In genomic region chr5:6328555-6328954, GRCm38 (mm10) we compare ENCODE assay signal across 19 mouse cellular contexts.
A peak's percentile ranks its signal among the peaks of the same experiment; 100 is the strongest.
DNase-seq lines count a peak whose midpoint lies in the region; ATAC-seq and TF ChIP-seq lines count a peak whose summit lies in the region.
"Had no signal": no experiment of that assay in that cellular context is flagged by ENCODE, and none has a peak within 500 bp of the region (broad histone marks: within the 10 kb centered on the region; RNA-seq: fewer than 3 reads in every experiment).

No protein-coding gene starts in this region.

- H3K4me3 ChIP-seq in ES-E14 (ENCODE audit: insufficient read depth in 1 of 2, low read depth in 1 of 2, low read length in 2 of 2, poor library complexity in 1 of 2, severe bottlenecking in 1 of 2): no peak overlapping the region
- H3K4me3 ChIP-seq in midbrain, postnatal 0 days (ENCODE audit: low read depth, low read length): no peak overlapping the region
- H3K4me3 ChIP-seq: embryonic facial prominence, embryonic 10.5 days; embryonic facial prominence, embryonic 12.5 days; forebrain, embryonic 13.5 days; forebrain, embryonic 15.5 days had no signal

- no peaks in the 10 kb centered on the region for H3K36me3 ChIP-seq in ES-E14 (ENCODE audit: control insufficient read depth, insufficient read depth, low read length, poor library complexity, severe bottlenecking)
- no peaks in the 10 kb centered on the region for H3K36me3 ChIP-seq in midbrain, postnatal 0 days (ENCODE audit: insufficient read depth, low read length)
- H3K36me3 ChIP-seq: embryonic facial prominence, embryonic 10.5 days; embryonic facial prominence, embryonic 12.5 days; forebrain, embryonic 15.5 days had no signal

- ATAC-seq in midbrain, postnatal 0 days (ENCODE audit: low FRiP score): no peak
- ATAC-seq: forebrain, embryonic 13.5 days; forebrain, embryonic 15.5 days; forebrain, postnatal 0 days had no signal

- peaks cover 0 to 5% of the 10 kb centered on the region in 2 experiments; a peak in 1 of 4 replicates for H3K4me1 ChIP-seq in ES-E14 (ENCODE audit: control insufficient read depth in 2 of 2, insufficient read depth in 2 of 2, low read length in 2 of 2, poor library complexity in 1 of 2)
- no peaks in the 10 kb centered on the region for H3K4me1 ChIP-seq in midbrain, postnatal 0 days (ENCODE audit: insufficient read depth, low read length)
- H3K4me1 ChIP-seq: embryonic facial prominence, embryonic 10.5 days; embryonic facial prominence, embryonic 12.5 days; forebrain, embryonic 13.5 days; forebrain, embryonic 15.5 days had no signal

- in situ Hi-C loops in ES-E14 (cut with MboI; ENCODE audit: low sequenced_read_pairs in 2 of 2, unreplicated experiment in 2 of 2): no loop called here

- H3K27ac ChIP-seq in ES-E14 (ENCODE audit: insufficient read depth, low read depth, low read length, poor library complexity, severe bottlenecking): no peak overlapping the region
- H3K27ac ChIP-seq in midbrain, postnatal 0 days (ENCODE audit: low read depth, low read length): no peak overlapping the region
- H3K27ac ChIP-seq: embryonic facial prominence, embryonic 10.5 days; embryonic facial prominence, embryonic 12.5 days; forebrain, embryonic 13.5 days; forebrain, embryonic 15.5 days had no signal

- no peak overlapping the region for H3K9ac ChIP-seq in ES-E14 (ENCODE audit: insufficient read depth, low read depth, low read length, poor library complexity, severe bottlenecking)
- no peak overlapping the region for H3K9ac ChIP-seq in midbrain, postnatal 0 days (replicated peaks; ENCODE audit: low read length, poor library complexity, severe bottlenecking)
- H3K9ac ChIP-seq: embryonic facial prominence, embryonic 12.5 days; forebrain, embryonic 13.5 days; forebrain, embryonic 15.5 days; forebrain, postnatal 0 days had no signal

- no peaks in the 10 kb centered on the region for H3K27me3 ChIP-seq in midbrain, postnatal 0 days (ENCODE audit: insufficient read depth, low read length)
- H3K27me3 ChIP-seq: embryonic facial prominence, embryonic 12.5 days; forebrain, embryonic 13.5 days; forebrain, embryonic 15.5 days had no signal

- H3K9me3 ChIP-seq in ES-E14 (ENCODE audit: control insufficient read depth, insufficient read depth, low read depth, low read length): no peaks in the 10 kb centered on the region
- no peaks in the 10 kb centered on the region for H3K9me3 ChIP-seq in midbrain, postnatal 0 days (ENCODE audit: low read length)
- H3K9me3 ChIP-seq: embryonic facial prominence, embryonic 10.5 days; embryonic facial prominence, embryonic 12.5 days; forebrain, embryonic 13.5 days; forebrain, embryonic 15.5 days had no signal

- no peak for TF ChIP-seq CTCF in midbrain, postnatal 0 days (IDR thresholded peaks at IDR 0.05)

- H3K4me2 ChIP-seq in midbrain, postnatal 0 days (ENCODE audit: low read depth, low read length, poor library complexity, severe bottlenecking): no peak overlapping the region
- H3K4me2 ChIP-seq: embryonic facial prominence, embryonic 12.5 days; forebrain, embryonic 13.5 days; forebrain, embryonic 15.5 days had no signal

- DNase-seq in ES-CJ7 (ENCODE audit: low read depth, low spot score): peak; percentile 43
- DNase-seq in ES-E14 (ENCODE audit: low read depth, low spot score): peak; percentile 19
- DNase-seq in ZHBTc4 (ENCODE audit: low read depth, low spot score): peak; percentile 36
- DNase-seq in thymus, postnatal 0 days (ENCODE audit: low spot score): no peak
- DNase-seq in midbrain, postnatal 0 days (ENCODE audit: low spot score): no peak
- no peak for DNase-seq in adrenal gland, adult 8-10 months
- DNase-seq: adrenal gland, adult 2 months; adrenal gland, postnatal 14 days; adrenal gland, postnatal 36 days; cerebellum, adult 11-12 months; cerebellum, adult 2 months; cerebellum, adult 9-10 months; cerebellum, postnatal 10 days; cerebellum, postnatal 25 days; forebrain, postnatal 0 days had no signal

- WGBS in midbrain, postnatal 0 days: 20% methylated on average over 3 of the region's 3 CpGs

TF ChIP-seq in ES-E14, 5 proteins besides CTCF, POLR2A, EP300 and RAD21:
- TF ChIP-seq ZNF384 (IDR thresholded peaks at IDR 0.05; ENCODE audit: low read depth, low read length) (no peak), CHD2 (IDR thresholded peaks at IDR 0.05; ENCODE audit: low read depth, low read length) (no peak), HCFC1 (IDR thresholded peaks at IDR 0.05; ENCODE audit: borderline replicate concordance, insufficient read depth, low read length) (no peak), MAFK (IDR thresholded peaks at IDR 0.05; ENCODE audit: insufficient read depth, low read depth, low read length) (no peak), ZC3H11A (IDR thresholded peaks at IDR 0.05; ENCODE audit: borderline replicate concordance, low read depth, low read length) (no peak)

Comparison
In these comparisons a context has a peak if more than half of its experiments do, and no peak if none do; other contexts are left out.
1. DNase-seq: peak in ES-CJ7 (single experiment), ES-E14 (single experiment) and ZHBTc4 (single experiment); none in thymus, postnatal 0 days (single experiment), midbrain, postnatal 0 days (single experiment) and adrenal gland, adult 8-10 months (single experiment).